Mouse (Mus musculus) kidney, postnatal 0 days (tissue): ENCODE results near the gene Slc25a22. TPM values are rescaled to one million over a fixed set of nuclear protein-coding genes. Genes with fewer than 3 reads are reported as not detected.
"Not testable (repeated sequence)": the region's sequence is repeated elsewhere in the genome, so short reads cannot be mapped to it uniquely, and the experiment has no call there.

Source experiments
- ATAC-seq: fragments of 200-750 bp; cut with Nextera tagmentation; replicated peaks from 2 replicates; pipeline ENCODE4 v1.8.0; 2017; ENCODE audit warnings: low read depth, moderate number of reproducible peaks, moderate TSS enrichment, moderate library complexity; ENCODE audit not compliant: low FRiP score
- DNase-seq: peaks from one replicate; pipeline ENCODE4 v3.0.0-alpha.2; 2016; ENCODE audit warnings: low spot score
- H3K27ac ChIP-seq: fragments of 300-500 bp; sonication (generic); 2 replicates; pipeline ENCODE4 v1.5.1; 2014; ENCODE audit warnings: mild to moderate bottlenecking
- H3K27me3 ChIP-seq: fragments of 300-500 bp; sonication (generic); 2 replicates; pipeline ENCODE4 v1.6.1; 2014; ENCODE audit warnings: low read length, mixed read lengths; ENCODE audit not compliant: insufficient read depth
- H3K36me3 ChIP-seq: fragments of 300-500 bp; sonication (generic); 2 replicates; pipeline ENCODE4 v1.6.1; 2014; ENCODE audit warnings: low read length, mixed read lengths; ENCODE audit not compliant: insufficient read depth
- H3K4me1 ChIP-seq: fragments of 300-500 bp; sonication (generic); replicated peaks from 2 replicates; pipeline ENCODE4 v1.6.1; 2014; ENCODE audit warnings: antibody characterized with exemption, low read length, mixed read lengths; ENCODE audit not compliant: insufficient read depth
- H3K4me2 ChIP-seq: fragments of 300-500 bp; sonication (generic); 2 replicates; pipeline ENCODE4 v1.6.1; 2014; ENCODE audit warnings: mild to moderate bottlenecking, low read length, moderate library complexity, mixed read lengths
- H3K4me3 ChIP-seq: fragments of 300-500 bp; sonication (generic); replicated peaks from 2 replicates; pipeline ENCODE4 v1.5.1; 2014; ENCODE audit warnings: low read depth, low read length
- H3K9ac ChIP-seq: fragments of 300-500 bp; sonication (generic); 2 replicates; pipeline ENCODE4 v1.6.1; 2014; ENCODE audit warnings: low read depth, low read length
- H3K9me3 ChIP-seq: fragments of 300-500 bp; sonication (generic); replicated peaks from 2 replicates; pipeline ENCODE4 v1.6.1; 2016; ENCODE audit warnings: low read length, inconsistent platforms, mixed read lengths
- CTCF ChIP-seq: IDR thresholded peaks from 2 replicates; pipeline ENCODE4 v1.5.1; 2016; ENCODE audit warnings: antibody characterized with exemption, low read depth, mild to moderate bottlenecking, moderate library complexity
- WGBS: fragments of 180-500 bp; shearing (Covaris S2); extraction: QIAGEN DNeasy Blood & Tissue Kit; methylation state at CpG from one replicate; pipeline ENCODE4 v1.1.7; 2014; 5-methylcytosine and 5-hydroxymethylcytosine counted together
- polyA plus RNA-seq: library from polyadenylated mRNA; unstranded; fragments of >200 nt; fragmentation: Nextera tagmentation; extraction: Ambion mirVana; gene quantifications from 2 replicates; pipeline ENCODE4 v1.2.1, GENCODE M21; 2015

Slc25a22 gene
- polyA plus RNA-seq, 1 experiment from 2014 or later, result 15.8 TPM

DNA sequence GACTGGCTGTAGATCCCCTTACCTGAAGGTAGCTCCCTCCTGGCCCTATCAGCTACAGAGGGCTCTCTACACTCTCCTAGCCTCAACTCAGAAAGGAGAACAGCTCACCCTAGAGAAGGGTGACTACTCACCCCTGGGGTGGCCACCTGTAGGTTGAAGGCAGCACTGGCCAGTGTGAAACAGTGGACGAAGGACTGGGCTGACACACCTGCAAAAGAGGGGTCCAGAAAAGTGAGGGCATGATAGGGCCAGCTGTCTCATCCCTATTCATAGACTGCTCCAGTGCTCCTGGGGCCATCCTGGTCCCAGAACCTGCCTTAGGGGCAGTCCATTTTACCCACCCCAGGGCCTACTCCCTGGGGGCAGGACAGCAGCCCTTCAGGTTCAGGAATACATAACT lies 26.0 kb downstream of the Slc25a22 start:
- Histone ChIP-seq H3K9me3 (no peaks in the 10 kb centered on the region), H3K27me3 (no peaks in the 10 kb centered on the region), H3K4me3 (no peak overlapping the region), H3K4me1 (peaks cover 5% of the 10 kb centered on the region), H3K27ac (no peak overlapping the region), H3K36me3 (peaks cover 27% of the 10 kb centered on the region; the same call in 1 of the 2 replicates), H3K9ac (no peak overlapping the region), H3K4me2 (no peak overlapping the region)
- no peak for TF ChIP-seq CTCF
- ATAC-seq (no peak), DNase-seq (no peak)
- WGBS, result 95% methylated on average over 1 of the region's 1 CpGs

DNA sequence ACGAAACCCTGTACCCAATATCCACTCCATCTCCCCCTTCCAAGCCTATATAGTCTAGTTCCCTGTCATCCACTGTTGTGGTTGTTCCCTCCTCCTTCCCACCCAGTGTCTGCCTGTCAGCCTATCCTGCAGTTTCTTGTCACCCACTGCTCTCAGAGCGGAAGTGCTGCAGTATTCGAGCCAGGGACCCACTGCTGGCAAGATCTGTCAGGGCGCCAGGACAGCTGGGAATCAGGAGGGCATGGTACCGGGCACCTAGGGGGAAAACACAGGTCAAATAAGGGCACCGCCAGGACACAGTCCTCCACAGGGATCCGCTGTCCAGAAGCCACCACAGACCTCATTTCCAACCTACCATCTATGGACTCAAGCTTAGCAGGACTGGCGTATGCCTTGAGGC lies 27.1 kb downstream of the Slc25a22 start:
- ATAC-seq (no peak), DNase-seq (no peak)
- Histone ChIP-seq H3K4me2 (no peak overlapping the region), H3K9me3 (no peaks in the 10 kb centered on the region), H3K4me1 (peaks cover 5% of the 10 kb centered on the region), H3K27me3 (no peaks in the 10 kb centered on the region), H3K36me3 (peaks cover 27% of the 10 kb centered on the region; the same call in 1 of the 2 replicates), H3K4me3 (no peak overlapping the region), H3K9ac (no peak overlapping the region), H3K27ac (no peak overlapping the region)
- 90% methylated on average over 8 of the region's 8 CpGs for WGBS
- TF ChIP-seq CTCF, result no peak

DNA sequence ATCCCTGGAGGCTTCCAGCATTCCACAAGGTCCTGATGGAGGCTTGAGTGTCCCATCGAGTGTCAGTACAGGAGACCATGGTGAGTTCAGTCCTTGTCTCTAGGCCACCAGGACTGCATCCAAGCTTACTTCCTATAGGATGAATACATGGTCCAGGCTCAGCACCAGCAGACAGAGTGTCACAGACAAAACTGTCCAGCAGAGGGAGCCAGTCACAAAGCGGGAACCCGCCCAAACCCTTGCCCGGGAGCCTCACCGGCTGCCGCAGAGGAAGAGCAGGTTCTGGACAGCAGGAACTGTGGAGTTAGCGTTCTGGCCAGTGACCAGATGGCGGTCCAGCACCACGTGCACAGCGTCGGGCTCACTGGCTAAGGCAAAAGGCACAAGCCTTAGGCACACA lies 28.9 kb downstream of the Slc25a22 start:
- ATAC-seq (peak; percentile 37), DNase-seq (peak; percentile 92)
- Histone ChIP-seq H3K4me2 (no peak overlapping the region), H3K27ac (no peak overlapping the region), H3K4me3 (no peak overlapping the region), H3K9me3 (no peaks in the 10 kb centered on the region), H3K4me1 (peaks cover 5% of the 10 kb centered on the region; the same call in 1 of the 2 replicates), H3K27me3 (no peaks in the 10 kb centered on the region), H3K9ac (no peak overlapping the region), H3K36me3 (peaks cover 27% of the 10 kb centered on the region; the same call in 1 of the 2 replicates)
- peak; percentile 89 for TF ChIP-seq CTCF
- 12% methylated on average over 11 of the region's 11 CpGs for WGBS

DNA sequence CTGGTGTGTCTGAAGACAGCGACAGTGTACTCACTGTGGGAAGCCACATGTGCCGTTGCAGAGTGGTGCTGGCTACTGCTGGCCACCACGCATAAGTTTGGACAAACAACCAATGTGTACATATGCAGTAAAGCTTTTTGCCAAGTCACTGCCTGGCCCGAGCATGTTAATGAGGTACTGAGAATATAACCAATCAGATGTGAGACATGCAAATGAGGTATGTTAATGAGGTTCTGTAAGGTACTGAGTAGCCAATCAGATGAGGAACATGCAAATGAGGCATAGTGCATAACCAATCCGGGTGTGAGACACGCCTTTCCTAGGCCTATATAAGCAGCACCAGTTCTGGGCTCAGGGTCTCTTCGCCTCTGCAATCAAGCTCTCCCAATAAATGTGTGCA lies 30.0 kb downstream of the Slc25a22 start:
- H3K36me3 ChIP-seq, result peaks cover 27% of the 10 kb centered on the region; the same call in 1 of the 2 replicates
- not testable (repeated sequence) for H3K4me1 ChIP-seq, ATAC-seq, H3K9ac ChIP-seq, H3K4me3 ChIP-seq, H3K9me3 ChIP-seq, H3K27me3 ChIP-seq, H3K4me2 ChIP-seq, DNase-seq, H3K27ac ChIP-seq
- WGBS, result over 99% methylated on average over 7 of the region's 7 CpGs

DNA sequence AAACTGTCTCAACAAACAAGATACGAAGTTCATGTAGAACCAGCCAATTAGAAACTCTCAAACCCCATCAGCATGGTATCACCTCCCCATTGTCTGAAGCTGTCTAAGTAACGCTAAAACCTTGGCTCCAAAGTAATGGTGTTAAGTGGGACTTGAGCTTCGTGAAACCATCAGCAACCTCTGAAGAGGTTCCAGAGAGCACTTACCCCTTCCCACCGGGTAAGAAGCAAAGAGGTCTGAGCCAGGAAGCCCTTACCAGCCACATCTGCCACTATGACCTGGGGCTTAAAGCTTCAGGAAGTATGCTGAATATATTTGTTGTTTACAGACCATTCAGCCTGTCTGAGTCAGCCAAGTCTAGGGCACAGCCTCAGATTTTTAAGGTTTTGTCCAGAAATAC lies 32.2 kb downstream of the Slc25a22 start:
- no peak for TF ChIP-seq CTCF
- no peak for ATAC-seq
- no peaks in the 10 kb centered on the region for H3K9me3 ChIP-seq
- no peak overlapping the region for H3K4me3 ChIP-seq
- H3K4me1 ChIP-seq, result no peaks in the 10 kb centered on the region
- H3K4me2 ChIP-seq, result no peak overlapping the region
- H3K27ac ChIP-seq, result no peak overlapping the region
- H3K9ac ChIP-seq, result no peak overlapping the region
- peaks cover 40% of the 10 kb centered on the region for H3K36me3 ChIP-seq
- DNase-seq, result no peak
- 77% methylated on average over 4 of the region's 4 CpGs for WGBS
- no peaks in the 10 kb centered on the region for H3K27me3 ChIP-seq

DNA sequence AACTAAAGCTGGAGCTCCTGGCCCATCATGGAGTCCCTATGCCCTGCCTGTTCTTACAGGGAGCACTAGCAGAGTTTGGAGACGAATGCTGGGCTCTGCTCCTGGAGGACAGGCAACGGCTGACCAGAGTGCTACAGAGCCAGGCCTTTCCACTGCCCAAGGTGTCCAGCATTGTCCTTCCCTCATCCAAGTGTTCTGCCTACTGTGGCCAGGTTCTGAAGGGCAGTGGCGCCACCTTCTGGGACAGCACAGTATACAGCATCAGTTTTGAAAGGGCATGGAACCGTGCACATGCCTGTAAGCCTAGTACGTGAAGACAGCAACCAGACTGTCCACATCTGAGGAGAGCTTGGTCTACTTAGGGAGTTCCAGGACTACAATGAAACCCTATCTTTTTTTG lies 34.4 kb downstream of the Slc25a22 start:
- TF ChIP-seq CTCF, result peak; percentile 90
- Histone ChIP-seq H3K4me3 (no peak overlapping the region), H3K4me2 (no peak overlapping the region), H3K4me1 (no peaks in the 10 kb centered on the region), H3K27ac (no peak overlapping the region), H3K27me3 (no peaks in the 10 kb centered on the region), H3K9me3 (no peaks in the 10 kb centered on the region), H3K9ac (no peak overlapping the region), H3K36me3 (peaks cover 36% of the 10 kb centered on the region)
- WGBS, result 38% methylated on average over 5 of the region's 5 CpGs
- DNase-seq (peak; percentile 86), ATAC-seq (peak; percentile 69)

DNA sequence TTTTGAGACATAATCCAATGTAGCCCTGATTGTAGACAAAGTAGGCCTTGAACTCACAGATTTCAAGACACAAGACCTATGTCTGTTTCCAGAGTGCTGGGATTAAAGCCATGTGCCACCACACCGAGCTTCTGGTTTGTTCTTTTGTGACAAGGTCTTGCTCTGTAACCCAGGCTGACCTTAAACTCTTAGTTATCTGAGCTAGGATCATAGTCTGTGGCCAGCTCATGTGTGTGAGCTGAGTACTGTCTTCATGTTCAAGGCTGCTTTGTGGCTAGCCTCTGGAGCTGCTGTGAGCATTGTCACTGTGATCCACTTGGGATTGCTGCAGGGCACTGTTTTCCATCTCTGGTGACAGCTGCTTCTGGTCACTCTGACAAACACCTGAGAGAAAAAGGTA lies 42.3 kb downstream of the Slc25a22 start:
- Histone ChIP-seq H3K4me1 (peaks cover 6% of the 10 kb centered on the region), H3K4me3 (no peak overlapping the region), H3K36me3 (peaks cover 13% of the 10 kb centered on the region), H3K4me2 (no peak overlapping the region), H3K27me3 (no peaks in the 10 kb centered on the region), H3K27ac (no peak overlapping the region), H3K9me3 (no peaks in the 10 kb centered on the region), H3K9ac (no peak overlapping the region)
- no peak for ATAC-seq
- 71% methylated on average over 1 of the region's 1 CpGs for WGBS
- no peak for DNase-seq
- no peak for TF ChIP-seq CTCF
